Mouse (Mus musculus) c-Kit-positive CD71-positive TER-119-negative erythroid progenitor cells, embryonic 14.5 days (primary cell): ENCODE data around the gene Olfr31.

Experiments
- DNase-seq: peaks from one replicate; pipeline ENCODE4 v3.0.0-alpha.2; 2013; ENCODE audit warnings: low read depth

Olfr31 gene

GRCm38 (mm10) chr14:14354511-14355359 is 32.1 kb downstream of the Olfr31 start:
- no peak for DNase-seq

DNA sequence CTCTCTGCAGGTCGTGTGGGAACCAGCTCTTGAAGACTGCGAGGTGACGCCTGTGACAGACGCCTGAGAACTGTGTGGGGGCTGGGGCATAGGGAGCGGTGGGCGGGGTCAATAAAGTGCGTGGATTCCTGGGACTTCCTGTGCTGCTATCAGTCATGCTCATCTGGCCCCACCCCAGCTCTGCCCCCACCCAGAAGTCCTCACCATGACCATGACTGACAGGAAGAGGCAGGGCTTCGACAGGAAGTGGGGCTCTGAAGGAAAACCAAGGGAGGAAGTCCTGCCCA is 32.7 kb downstream of the Olfr31 start:
- no peak for DNase-seq
